Mouse (Mus musculus) G1E-ER4 (cell line): ENCODE data around the gene Rab11b. TPM values are rescaled to one million over a fixed set of nuclear protein-coding genes. Genes with fewer than 3 reads are reported as not detected.

Experiments used
- GATA1 ChIP-seq: IDR thresholded peaks from one replicate; pipeline ENCODE4 v1.8.0; 2012; ENCODE audit warnings: low read length, inconsistent platforms
- polyA plus RNA-seq: library from polyadenylated mRNA; stranded (reverse); fragments of >175 nt; gene quantifications from 2 replicates; pipeline ENCODE4 v1.2.3, GENCODE M21; 2012

Gene Rab11b
- polyA plus RNA-seq, 1 experiment: 99.8 TPM

DNA sequence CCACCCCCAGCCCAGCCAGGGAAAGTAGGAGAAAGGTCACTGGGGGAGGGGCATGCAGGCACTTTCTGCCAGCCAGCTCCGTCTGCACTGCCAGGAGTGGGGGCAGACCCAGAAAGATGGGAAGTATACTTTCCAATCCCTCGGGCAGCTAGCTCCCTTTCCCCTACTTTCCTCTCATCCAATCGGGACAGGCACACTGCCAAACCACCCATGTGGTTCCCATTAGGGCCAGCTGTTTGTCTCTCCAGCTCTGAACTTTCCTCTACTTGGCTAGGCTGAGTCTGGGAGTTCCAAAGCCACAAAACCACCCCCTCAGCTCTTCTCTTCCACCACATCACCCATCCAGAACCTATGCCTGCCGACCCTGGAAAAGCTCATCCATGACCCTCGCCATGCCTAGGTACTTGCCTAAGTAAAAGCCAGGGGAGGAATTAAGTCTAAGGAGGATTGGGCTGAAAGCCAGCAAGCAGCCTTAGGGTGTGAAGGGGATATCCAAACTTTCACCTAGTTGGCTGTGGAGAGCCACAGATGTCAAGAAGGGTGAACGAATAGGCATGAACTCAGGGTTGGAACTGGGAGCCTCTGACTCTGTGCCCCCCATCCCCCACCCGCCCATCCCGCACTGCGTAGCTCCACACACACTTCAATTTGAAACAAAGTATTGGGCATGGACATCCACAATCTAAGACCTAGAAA is 19.1 kb upstream of the Rab11b start:
- no peak for TF ChIP-seq GATA1

DNA sequence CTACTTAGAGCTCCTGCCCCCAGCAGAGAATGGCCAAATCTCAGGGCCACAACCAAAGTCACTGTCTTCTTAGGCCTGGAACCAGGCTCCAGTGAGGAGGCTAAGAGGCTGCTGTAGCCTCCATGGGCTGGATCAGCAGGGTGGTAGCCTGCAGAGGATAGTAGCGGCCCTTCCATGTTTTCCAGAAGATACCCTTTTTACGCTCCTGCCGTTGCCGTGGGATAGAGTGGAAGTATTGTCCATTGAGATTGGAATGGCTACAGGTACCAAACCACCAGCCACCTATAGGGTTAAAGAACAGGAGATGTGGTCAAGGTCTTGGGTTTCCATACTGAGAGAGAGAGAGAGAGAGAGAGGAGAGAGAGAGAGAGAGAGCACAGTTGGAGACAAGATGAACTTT is 15.0 kb upstream of the Rab11b start:
- TF ChIP-seq GATA1: no peak

- TF ChIP-seq GATA1: no peak
Measured at GRCm38 (mm10) chr17:33774573-33775155, 14.3 kb upstream of the Rab11b start.

GRCm38 (mm10) chr17:33773871-33774572 is 13.7 kb upstream of the Rab11b start:
- no peak for TF ChIP-seq GATA1

DNA sequence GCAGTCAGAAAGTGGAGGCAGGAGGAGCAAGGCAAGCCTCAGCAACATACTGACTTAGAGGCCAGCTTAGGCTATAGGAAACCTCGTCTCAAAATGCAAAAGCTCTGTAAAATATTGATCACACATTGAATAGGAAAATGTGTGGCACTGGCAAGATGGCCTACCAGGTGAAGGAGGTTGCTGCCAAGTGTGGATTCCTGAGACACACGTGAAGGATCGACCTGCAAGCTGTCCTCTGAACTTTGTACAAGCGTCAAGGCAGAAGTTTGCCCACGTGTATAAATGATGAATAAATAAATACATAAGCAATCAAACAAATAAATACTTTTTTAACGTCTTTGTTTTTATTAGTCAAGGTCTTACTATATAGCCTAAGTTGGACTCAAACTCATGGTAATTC is 13.1 kb upstream of the Rab11b start:
- no peak for TF ChIP-seq GATA1

DNA sequence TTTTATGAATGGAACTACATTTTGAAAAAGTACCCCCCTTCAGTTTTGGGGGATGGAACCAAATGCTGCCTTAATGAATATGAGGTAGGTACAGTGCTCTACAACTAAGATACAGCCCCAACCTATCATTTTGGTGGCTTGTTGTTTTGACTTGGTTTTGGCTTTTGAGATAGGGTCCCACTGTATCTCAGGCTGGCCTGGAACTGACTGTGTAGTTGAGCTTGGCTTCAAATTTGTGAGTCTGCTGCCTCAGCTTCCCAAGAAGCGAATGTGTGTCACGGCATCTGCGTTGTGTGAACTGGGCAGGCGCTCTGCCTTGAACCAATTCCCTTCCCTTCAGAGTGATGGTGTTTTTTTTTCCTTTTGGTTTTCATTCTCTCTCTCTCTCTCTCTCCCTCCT is 11.3 kb upstream of the Rab11b start:
- TF ChIP-seq GATA1: no peak

DNA sequence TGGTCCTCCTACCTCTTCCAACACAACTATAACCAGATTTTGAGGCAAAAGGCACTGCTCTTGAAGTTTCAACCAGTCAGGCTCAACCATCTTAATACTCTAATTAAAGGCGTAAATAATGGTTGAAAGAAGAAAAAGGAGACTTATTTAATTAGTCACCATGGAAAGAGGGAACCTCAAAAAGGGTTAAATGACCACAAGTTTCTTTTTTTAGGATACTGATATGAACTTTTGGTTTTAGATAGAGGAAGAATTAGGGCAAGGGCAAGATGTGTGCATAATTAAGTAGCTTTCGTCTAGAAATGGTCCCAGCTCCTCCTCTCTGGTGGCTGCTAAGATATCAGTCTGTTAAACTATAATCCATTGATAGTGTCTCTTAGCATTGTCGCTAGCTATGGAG is 6.1 kb upstream of the Rab11b start:
- no peak for TF ChIP-seq GATA1

- TF ChIP-seq GATA1: no peak
Measured at GRCm38 (mm10) chr17:33759767-33760254, 519 bp downstream of the Rab11b start.

GRCm38 (mm10) chr17:33757231-33757630 is 3.1 kb downstream of the Rab11b start:
- TF ChIP-seq GATA1: no peak

DNA sequence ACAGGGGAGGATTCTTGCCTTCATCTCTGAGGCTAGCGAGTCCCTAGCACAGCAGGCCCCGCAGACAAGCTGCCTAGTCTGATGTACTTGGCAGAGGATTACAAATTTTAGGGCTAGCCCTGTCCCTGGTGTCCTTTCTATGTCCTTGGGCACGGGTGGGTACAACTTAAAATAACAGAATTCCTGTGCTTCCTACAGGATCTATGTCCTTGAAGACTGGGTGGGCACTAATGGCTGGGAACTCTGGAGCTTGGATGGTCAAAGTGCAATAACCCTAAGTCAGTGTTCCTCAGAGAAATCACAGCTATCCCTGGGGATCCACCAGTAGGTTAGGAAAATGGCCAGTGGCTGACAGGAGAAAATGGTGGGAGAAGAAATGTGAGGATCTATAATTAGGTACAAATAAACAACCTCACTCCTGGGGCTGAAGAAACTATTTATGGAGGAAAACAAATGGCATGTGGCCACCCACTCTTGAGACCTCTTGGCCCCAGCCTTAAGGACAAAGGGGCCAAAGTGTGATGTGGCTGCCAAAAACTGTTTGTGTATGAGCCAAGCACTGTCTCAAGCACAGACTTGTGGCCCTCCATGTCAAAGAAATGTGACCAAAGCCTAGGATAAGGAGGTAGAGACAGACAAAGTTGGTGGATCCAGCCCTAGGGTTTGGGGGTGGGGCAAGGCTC is 4.1 kb downstream of the Rab11b start:
- no peak for TF ChIP-seq GATA1

DNA sequence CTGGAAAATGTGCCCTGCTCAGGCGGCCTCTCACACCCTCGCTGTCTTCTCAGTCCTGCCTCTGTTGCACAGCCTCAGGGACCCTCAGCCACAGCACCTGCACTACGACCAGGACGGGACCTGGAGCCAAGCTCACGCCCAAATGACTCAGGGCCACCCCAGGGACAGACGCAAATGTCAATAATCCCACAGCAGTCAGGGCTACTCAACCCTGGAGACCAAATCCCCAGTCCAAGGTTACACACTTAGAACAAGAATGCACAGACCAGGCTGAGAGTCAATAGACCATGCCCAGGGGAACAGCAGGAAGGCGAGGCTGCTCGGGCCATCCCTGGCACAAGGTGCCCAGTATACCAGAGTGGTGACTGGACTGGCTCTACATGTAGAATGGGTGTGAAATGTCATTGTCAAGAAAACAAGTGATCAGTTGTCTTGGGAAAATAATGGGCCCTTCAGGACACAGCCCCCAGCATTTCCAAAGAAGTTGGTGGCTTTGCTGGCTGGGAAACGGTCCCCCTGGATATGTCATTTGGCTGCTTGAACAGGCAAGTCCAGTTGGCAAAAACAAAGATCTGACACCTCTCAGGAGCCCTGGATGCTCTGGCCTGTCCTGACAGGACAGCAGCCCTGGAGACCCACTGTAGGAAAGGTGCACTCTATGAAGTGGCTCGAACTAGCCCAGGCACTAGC is 4.8 kb downstream of the Rab11b start:
- TF ChIP-seq GATA1: no peak

DNA sequence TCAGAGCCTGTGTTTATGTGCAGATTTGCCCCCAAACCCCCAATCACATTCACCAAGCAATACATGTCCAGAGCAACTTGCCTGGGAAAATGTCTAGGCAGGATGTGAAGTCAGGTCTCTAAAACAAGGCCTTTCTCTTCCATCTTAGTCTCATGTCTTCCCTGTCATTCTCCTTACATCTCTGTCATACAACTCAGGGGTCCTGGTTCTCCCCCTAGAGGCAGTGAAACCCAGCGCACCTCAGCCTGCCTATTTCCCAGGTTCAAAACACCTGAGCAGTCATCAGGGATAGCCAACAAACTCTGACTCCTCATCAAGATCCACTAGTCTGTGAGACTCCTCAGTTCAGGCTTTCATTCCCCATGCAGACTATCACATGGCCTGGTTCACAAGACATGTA is 5.7 kb downstream of the Rab11b start:
- no peak for TF ChIP-seq GATA1

DNA sequence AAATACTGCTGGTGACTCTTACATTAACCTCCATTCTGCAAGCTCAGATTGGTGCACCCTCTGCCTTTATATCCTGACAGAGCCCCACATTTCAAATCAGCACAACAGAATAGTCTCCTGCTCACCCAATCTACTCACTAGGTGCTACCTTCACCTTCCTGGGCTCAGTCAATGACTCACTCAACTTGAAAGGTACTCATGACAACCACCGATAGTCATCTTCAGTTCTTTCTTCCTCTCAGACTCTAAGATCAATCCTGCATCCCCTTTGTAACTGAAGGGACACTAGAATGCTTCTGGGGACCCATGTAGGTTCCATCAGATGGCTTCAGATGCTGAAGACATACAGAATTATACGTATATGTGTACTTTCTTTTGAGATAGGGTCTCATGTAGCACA is 8.0 kb downstream of the Rab11b start:
- no peak for TF ChIP-seq GATA1

DNA sequence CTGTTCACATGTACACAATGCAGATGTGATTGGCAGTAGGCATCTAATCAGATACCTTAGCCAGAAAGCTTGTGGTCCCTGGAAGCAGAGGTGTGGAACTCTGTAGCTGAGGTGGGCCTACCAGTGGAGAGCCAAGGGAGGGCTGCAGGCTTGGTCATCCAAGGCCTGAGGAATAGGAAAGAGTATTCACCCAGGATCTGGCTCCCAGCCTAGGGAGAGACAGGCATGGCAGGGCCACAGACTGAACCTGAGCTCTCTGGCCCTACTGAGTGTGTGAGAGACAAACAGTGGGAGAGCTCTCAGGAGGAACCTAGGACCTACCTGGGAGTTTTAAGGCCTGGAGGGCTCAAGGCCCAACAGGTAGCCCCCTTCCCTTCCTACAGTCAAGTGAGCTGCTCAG is 9.1 kb downstream of the Rab11b start:
- no peak for TF ChIP-seq GATA1

- no peak for TF ChIP-seq GATA1
Measured at GRCm38 (mm10) chr17:33749451-33749850, 10.9 kb downstream of the Rab11b start.
